Mouse (Mus musculus) ES-Bruce4 (cell line): Measurements from ENCODE around the gene Pgm2l1. TPM values are rescaled to one million over a fixed set of nuclear protein-coding genes. Genes with fewer than 3 reads are reported as not detected.
A peak's percentile ranks its signal among the peaks of the same experiment; 100 is the strongest.
"Not testable (repeated sequence)": the region's sequence is repeated elsewhere in the genome, so short reads cannot be mapped to it uniquely, and the experiment has no call there.

ENCODE experiments used
- H3K27ac ChIP-seq: 2 replicates; pipeline ENCODE4 v1.5.1; 2012; ENCODE audit warnings: low read length, inconsistent platforms; ENCODE audit not compliant: insufficient read depth
- H3K27me3 ChIP-seq: 2 replicates; pipeline ENCODE4 v1.6.1; 2012; ENCODE audit warnings: mild to moderate bottlenecking, low read length, inconsistent platforms; ENCODE audit not compliant: control insufficient read depth, poor library complexity, insufficient read depth, severe bottlenecking
- H3K36me3 ChIP-seq: 2 replicates; pipeline ENCODE4 v1.6.1; 2012; ENCODE audit warnings: inconsistent platforms, mild to moderate bottlenecking, low read length, moderate library complexity; ENCODE audit not compliant: control insufficient read depth, poor library complexity, insufficient read depth, severe bottlenecking
- H3K4me1 ChIP-seq: one replicate; pipeline ENCODE4 v1.8.1; 2011; ENCODE audit warnings: low read length; ENCODE audit not compliant: control insufficient read depth, insufficient read depth
- H3K4me3 ChIP-seq: 2 replicates; pipeline ENCODE4 v1.5.1; 2011; ENCODE audit warnings: low read depth, mild to moderate bottlenecking, low read length
- H3K9ac ChIP-seq: 2 replicates; pipeline ENCODE4 v1.6.1; 2012; ENCODE audit warnings: low read depth, mild to moderate bottlenecking, inconsistent platforms; ENCODE audit not compliant: poor library complexity, severe bottlenecking
- H3K9me3 ChIP-seq: replicated peaks from 2 replicates; pipeline ENCODE4 v1.6.1; 2012; ENCODE audit warnings: mild to moderate bottlenecking, low read length, inconsistent platforms; ENCODE audit not compliant: control insufficient read depth, poor library complexity, insufficient read depth, severe bottlenecking
- CTCF ChIP-seq: IDR thresholded peaks from one replicate; pipeline ENCODE4 v1.8.1; 2011; ENCODE audit warnings: low read depth, low read length
- EP300 ChIP-seq: IDR thresholded peaks from 2 replicates; pipeline ENCODE4 v1.6.1; 2011; ENCODE audit warnings: low read depth, low read length; ENCODE audit not compliant: insufficient read depth
- POLR2A ChIP-seq: IDR thresholded peaks from one replicate; pipeline ENCODE4 v1.8.1; 2011; ENCODE audit warnings: low read length; ENCODE audit not compliant: insufficient read depth
- polyA plus RNA-seq: library from polyadenylated mRNA; stranded (reverse); fragments of >200 nt; gene quantifications from 2 replicates; pipeline ENCODE4 v1.2.4, GENCODE M21; 2011; ENCODE audit warnings: low read depth; ENCODE audit not compliant: missing spikeins, insufficient read depth, insufficient read length

Pgm2l1 gene
- polyA plus RNA-seq, 1 experiment = 6.1 TPM

DNA sequence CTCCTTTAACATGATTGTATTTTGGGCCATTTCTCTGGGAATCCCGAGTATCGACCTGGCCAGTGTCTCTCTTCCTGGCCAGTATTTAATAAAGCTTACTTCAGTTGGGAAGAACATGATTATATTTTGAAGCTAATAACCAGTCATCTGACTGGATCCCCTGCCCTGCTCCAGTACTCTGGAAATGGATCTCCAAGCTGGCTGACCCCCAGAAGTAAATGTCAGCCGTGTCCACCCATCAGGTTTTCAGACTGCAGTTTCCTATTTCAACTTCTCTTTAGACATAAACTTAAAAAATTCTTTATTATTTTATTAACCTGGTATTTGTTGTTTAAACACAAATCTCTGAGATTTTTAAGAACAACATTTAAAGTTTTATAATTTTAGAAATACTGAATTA, 18.0 kb downstream of the Pgm2l1 start:
- Histone ChIP-seq H3K36me3 (no peaks in the 10 kb centered on the region), H3K9me3 (no peaks in the 10 kb centered on the region), H3K4me3 (no peak overlapping the region), H3K9ac (no peak overlapping the region), H3K27me3 (no peaks in the 10 kb centered on the region), H3K4me1 (no peaks in the 10 kb centered on the region), H3K27ac (no peak overlapping the region)
- TF ChIP-seq POLR2A = no peak

DNA sequence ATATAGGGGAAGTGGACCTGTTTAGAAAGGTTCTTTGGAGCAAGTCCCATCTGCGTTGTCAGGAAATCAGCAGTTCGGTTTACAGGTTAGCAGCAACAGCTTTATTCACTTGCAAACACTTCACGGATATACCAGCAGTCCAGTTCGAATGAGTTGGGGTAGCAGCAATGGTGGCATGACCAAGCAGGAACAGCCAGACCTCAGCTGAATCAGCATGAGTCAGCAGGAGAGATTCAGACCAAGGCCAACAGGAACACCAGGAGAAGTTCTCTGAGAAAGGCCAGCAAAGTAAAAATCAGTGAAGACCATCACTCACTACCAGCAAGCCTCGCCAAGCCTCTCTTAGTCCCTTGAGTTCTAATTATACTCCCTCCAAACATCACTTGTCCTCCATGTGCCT, 23.5 kb downstream of the Pgm2l1 start:
- H3K9ac ChIP-seq = no peak overlapping the region
- TF ChIP-seq POLR2A (no peak), EP300 (no peak), CTCF (no peak)
- no peak overlapping the region for H3K4me3 ChIP-seq
- no peak overlapping the region for H3K27ac ChIP-seq
- no peaks in the 10 kb centered on the region for H3K36me3 ChIP-seq
- H3K4me1 ChIP-seq = no peaks in the 10 kb centered on the region
- no peaks in the 10 kb centered on the region for H3K27me3 ChIP-seq
- peaks cover 8% of the 10 kb centered on the region for H3K9me3 ChIP-seq

DNA sequence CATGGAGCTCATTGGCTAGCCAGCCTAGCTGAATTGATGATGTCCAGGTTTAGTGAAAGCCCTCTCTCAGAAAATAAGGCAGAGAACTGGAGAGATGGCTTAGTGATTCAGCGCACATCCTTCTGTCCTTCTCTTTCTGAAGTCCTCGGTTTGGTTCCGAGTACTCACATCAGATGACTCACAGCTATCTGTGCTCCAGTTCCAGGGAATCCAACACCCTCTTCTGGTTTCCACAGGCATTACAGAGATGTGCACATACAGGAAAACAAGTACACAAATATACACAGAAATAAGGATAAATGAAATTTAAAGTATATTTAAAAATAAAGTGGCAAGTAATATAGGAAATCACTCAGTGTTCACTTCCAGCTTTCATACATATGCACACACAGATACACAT, 35.2 kb downstream of the Pgm2l1 start:
- no peaks in the 10 kb centered on the region for H3K27me3 ChIP-seq
- H3K9ac ChIP-seq = no peak overlapping the region
- no peak overlapping the region for H3K4me3 ChIP-seq
- TF ChIP-seq POLR2A (no peak), CTCF (no peak), EP300 (no peak)
- H3K9me3 ChIP-seq = no peaks in the 10 kb centered on the region
- H3K4me1 ChIP-seq = no peaks in the 10 kb centered on the region
- no peaks in the 10 kb centered on the region for H3K36me3 ChIP-seq
- H3K27ac ChIP-seq = no peak overlapping the region

- TF ChIP-seq CTCF = peak; percentile 5
- not testable (repeated sequence) for H3K27ac ChIP-seq, H3K9me3 ChIP-seq, H3K27me3 ChIP-seq, H3K4me1 ChIP-seq, H3K9ac ChIP-seq, H3K36me3 ChIP-seq
- H3K4me3 ChIP-seq = peak overlapping the region; percentile 47
Observed at GRCm38 (mm10) chr7:100264934-100265333, 37.7 kb downstream of the Pgm2l1 start.

- no peaks in the 10 kb centered on the region for H3K27me3 ChIP-seq
- H3K4me1 ChIP-seq = no peaks in the 10 kb centered on the region
- TF ChIP-seq POLR2A (no peak), EP300 (no peak), CTCF (no peak)
- H3K4me3 ChIP-seq = no peak overlapping the region
- no peaks in the 10 kb centered on the region for H3K9me3 ChIP-seq
- no peak overlapping the region for H3K9ac ChIP-seq
- no peak overlapping the region for H3K27ac ChIP-seq
- no peaks in the 10 kb centered on the region for H3K36me3 ChIP-seq
Observed at GRCm38 (mm10) chr7:100272369-100272768, 45.2 kb downstream of the Pgm2l1 start.

DNA sequence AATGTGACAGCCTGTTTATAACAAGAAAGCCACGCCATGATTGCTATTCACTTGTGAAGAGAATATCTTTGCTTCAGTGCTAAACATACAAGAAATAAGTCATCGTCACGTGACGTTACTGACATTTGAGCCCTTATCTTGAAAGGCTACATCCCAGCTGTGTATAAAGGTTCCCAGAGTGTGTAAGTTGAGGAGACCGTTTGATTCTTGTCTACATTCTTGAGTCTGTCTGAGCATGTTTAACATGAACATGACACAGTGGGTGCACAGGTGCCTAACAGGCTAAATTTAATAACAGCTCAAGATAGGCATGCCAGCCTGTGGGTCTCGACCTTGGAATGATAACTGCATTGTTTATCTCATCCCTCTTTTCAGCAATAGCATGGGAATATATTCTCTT, 47.3 kb downstream of the Pgm2l1 start:
- Histone ChIP-seq H3K9me3 (no peaks in the 10 kb centered on the region), H3K27me3 (no peaks in the 10 kb centered on the region), H3K36me3 (no peaks in the 10 kb centered on the region), H3K9ac (no peak overlapping the region), H3K27ac (no peak overlapping the region), H3K4me1 (no peaks in the 10 kb centered on the region), H3K4me3 (no peak overlapping the region)
- TF ChIP-seq POLR2A (no peak), EP300 (no peak), CTCF (no peak)
